Mouse (Mus musculus) heart, embryonic 14.5 days (tissue): ENCODE measurements around the gene Gm45618. TPM values are rescaled to one million over a fixed set of nuclear protein-coding genes. Genes with fewer than 3 reads are reported as not detected.

Source experiments
- polyA plus RNA-seq: library from polyadenylated mRNA; unstranded; fragments of >200 nt; fragmentation: Nextera tagmentation; extraction: Ambion mirVana; gene quantifications from 2 replicates; pipeline ENCODE4 v1.2.1, GENCODE M21; 2014

Gm45618 gene
- polyA plus RNA-seq, 1 experiment from 2014 or later, result not detected

Other genes starting within 250 kb of the Gm45618 start
- gene Tollip, start 202.2 kb downstream of the Gm45618 start, polyA plus RNA-seq, result 41.5 and 41.7 TPM in 2 replicates
- 0.27 and 0.69 TPM in 2 replicates for gene Brsk2, start 171.0 kb downstream of the Gm45618 start, polyA plus RNA-seq
- gene Mob2, start 59.7 kb downstream of the Gm45618 start, polyA plus RNA-seq, result 46.8 and 48.9 TPM in 2 replicates
- gene Dusp8, start 24.9 kb downstream of the Gm45618 start, polyA plus RNA-seq, result 13.3 and 16.7 TPM in 2 replicates
- not detected in 2 replicates for gene Gm39115, start 15.3 kb upstream of the Gm45618 start, polyA plus RNA-seq
- gene Gm45337, start 23.9 kb upstream of the Gm45618 start, polyA plus RNA-seq, result not detected in 2 replicates
- gene Gm29735, start 36.4 kb upstream of the Gm45618 start, polyA plus RNA-seq, result not detected in 2 replicates
- not detected in 2 replicates for gene Gm4553, start 45.0 kb upstream of the Gm45618 start, polyA plus RNA-seq
- gene Krtap5-2, start 55.3 kb upstream of the Gm45618 start, polyA plus RNA-seq, result not detected in 2 replicates
- not detected in 2 replicates for gene Gm10153, start 69.7 kb upstream of the Gm45618 start, polyA plus RNA-seq
- gene Krtap5-3, start 80.6 kb upstream of the Gm45618 start, polyA plus RNA-seq, result not detected in 2 replicates
- not detected in 2 replicates for gene Gm7579, start 91.1 kb upstream of the Gm45618 start, polyA plus RNA-seq
- gene Krtap5-5, start 109.2 kb upstream of the Gm45618 start, polyA plus RNA-seq, result not detected in 2 replicates
- not detected in 2 replicates for gene Gm40460, start 120.3 kb upstream of the Gm45618 start, polyA plus RNA-seq
- not detected in 2 replicates for gene Gm2431, start 137.6 kb upstream of the Gm45618 start, polyA plus RNA-seq
- gene Gm4559, start 153.6 kb upstream of the Gm45618 start, polyA plus RNA-seq, result not detected in 2 replicates
- gene Krtap5-1, start 176.4 kb upstream of the Gm45618 start, polyA plus RNA-seq, result not detected in 2 replicates
- gene Krtap5-4, start 182.8 kb upstream of the Gm45618 start, polyA plus RNA-seq, result 0.19 TPM in 1 of 2 replicates, not detected in the other